Mouse (Mus musculus) gastrocnemius, postnatal 10 days (tissue): Measurements from ENCODE around the gene Mroh2a. TPM values are rescaled to one million over a fixed set of nuclear protein-coding genes. Genes with fewer than 3 reads are reported as not detected.

Source experiments
- DNase-seq: peaks from one replicate; pipeline ENCODE4 v3.0.0; 2021; ENCODE audit warnings: mixed read lengths
- total RNA-seq, 2 experiments: library from RNA; stranded (reverse); gene quantifications; 2 replicates each; pipeline ENCODE4 v1.2.3; 2021

Mroh2a gene
- total RNA-seq, 2 experiments from 2014 or later = 0.34 TPM; not detected in 1

DNA sequence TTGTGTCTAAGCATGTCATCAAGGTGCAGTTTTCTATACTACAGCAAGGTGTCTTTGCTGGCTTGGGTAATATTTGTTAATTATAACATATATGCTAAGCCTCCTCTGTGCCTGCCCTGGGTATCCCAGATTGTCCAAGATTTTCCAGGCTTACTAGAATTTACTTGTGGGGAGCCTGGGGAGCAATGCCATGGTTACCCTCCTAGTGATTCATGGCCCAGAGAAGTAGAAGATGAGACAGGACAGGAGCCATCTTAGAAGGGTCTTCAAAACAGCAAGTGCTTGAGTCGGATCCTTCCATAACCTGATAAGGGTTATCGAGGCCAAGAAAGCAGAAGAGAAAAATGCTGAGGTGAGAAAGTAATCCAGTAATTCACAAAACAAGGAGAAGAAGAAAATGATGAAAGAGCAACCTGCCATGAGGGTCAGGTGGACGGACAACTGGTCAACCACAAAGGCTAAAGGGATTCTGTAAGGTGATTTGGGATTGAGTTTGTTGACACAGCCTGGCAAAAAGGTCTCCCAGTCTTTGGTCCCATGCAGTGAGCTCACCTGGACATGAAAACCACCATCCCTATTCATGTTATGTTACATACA lies 64.7 kb downstream of the Mroh2a start:
- no peak for DNase-seq

DNA sequence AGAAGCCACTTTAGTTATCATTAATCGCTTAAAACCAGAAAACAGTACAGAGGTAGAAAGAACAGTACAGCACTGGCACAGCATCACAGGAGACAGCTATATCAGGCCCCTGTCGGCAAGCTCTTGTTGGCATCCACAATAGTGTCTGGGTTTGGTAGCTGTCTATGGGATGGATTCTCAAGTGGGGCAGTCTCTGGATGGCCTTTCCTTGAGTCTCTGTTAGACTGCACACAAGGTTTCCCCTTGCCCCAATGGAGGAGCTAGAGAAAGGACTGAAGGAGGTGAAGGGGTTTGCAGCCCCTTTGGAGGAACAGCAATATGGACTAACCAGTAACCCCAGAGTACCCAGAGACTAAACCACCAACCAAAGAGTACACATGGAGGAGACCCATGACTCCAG lies 65.3 kb downstream of the Mroh2a start:
- no peak for DNase-seq

GRCm38 (mm10) chr1:88294650-88295049 lies 67.9 kb downstream of the Mroh2a start:
- no peak for DNase-seq

DNA sequence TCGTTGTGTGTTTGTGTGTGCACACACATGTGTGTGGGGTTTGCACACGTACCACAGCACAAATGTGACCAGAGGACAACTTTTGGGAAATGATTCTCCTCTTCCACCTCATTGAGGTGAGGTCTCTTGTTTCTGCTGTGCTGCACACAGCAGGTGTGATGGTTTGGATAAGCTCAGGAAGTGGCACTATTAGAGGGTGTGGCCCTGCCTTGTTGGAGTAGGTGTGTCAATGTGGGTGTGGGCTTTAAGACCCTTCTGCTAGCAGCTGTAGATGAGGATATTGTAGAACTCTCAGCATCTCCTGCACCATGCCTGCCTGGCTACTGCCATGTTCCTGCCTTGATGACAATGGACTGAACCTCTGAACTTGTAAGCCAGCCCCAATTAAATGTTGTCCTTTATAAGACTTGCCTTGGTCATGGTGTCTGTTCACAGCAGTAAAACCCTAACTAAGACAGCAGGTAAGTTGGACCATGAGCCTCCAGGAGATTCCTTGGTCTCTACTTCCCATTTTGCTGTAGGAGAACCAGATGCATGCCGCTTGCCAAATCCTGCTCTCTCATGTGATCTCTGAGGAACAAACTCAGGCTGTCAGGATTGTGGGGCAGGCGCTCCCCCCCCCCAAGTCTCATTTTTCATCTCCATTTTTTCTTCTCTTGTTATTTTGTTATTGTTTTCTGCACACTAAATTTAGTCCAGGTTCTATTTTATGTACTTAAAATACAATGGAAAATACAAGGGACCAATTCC lies 69.6 kb downstream of the Mroh2a start:
- no peak for DNase-seq

GRCm38 (mm10) chr1:88297480-88298258 lies 70.9 kb downstream of the Mroh2a start:
- DNase-seq = no peak

DNA sequence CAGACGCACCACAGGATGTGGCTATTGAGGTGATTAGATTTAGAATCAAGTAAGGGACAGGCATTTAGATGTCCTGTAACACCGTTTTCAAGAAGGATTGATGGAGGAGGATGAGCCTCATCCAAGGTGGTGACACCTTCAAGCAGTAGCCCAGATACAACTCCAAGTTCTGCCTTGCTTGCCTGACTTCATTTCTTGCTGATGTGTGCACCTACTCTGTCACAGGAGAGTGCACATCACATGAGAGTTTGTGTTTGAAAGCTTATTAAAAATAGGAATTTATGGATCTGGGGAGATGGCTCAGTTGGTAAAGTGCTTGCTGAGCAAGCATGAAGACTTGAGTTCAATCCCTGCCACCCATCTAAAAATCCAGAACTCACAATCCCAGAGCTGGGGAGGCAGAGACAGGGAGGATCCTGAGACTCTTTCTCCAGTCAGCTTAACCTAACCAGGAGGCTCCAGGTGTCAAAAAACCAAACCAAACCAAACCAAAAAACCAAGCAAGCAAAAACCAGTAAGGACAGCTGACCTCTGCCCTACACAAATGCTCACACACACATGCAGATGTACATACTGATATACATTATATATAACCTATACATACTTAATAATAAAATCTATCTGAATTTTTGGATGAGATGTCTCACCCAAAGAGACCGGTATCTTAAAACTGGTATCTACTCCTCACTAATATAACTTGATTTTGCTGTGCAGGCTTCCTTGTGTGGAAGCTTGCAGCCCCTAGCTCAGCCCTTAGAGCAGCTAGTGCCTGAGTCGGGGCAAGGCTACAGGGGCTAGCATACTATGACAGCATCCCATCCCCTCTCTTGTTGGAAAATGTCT lies 72.1 kb downstream of the Mroh2a start:
- no peak for DNase-seq

GRCm38 (mm10) chr1:88299529-88299945 lies 72.8 kb downstream of the Mroh2a start:
- no peak for DNase-seq

DNA sequence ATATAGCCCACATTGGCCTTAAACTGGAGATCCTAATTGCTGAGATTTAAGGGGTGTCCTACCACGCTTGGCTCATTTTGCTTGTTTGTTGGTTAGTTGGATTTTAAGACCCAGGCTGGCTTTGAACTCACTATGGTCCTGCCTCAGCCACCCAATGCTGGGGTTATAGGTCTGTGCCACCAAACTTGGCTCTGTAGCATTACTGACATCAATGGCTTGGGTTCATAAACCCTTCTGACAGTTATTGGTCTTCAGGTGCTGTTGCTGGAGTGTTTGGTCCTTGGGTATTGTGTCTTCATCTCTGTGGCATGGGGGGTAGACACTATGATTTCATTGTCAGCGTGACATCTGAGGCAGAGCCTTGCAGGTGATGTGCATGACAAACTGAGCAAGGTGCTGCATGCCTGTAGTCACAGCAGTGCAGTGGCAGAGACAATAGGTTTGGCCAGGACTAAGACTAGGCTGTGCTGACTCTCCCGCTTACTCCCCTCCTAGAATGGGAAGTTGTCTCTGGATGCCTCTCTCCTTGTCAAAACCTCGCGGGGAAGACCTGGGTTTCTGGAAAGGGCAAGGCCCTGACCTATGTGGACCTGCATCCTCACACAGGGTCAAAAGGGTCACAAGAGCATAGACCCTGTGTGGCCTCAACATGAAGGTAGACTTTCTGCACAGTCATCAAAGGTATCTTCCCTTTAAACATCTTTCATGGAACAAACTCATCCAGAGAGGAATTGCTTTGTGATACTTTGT lies 73.7 kb downstream of the Mroh2a start:
- no peak for DNase-seq

GRCm38 (mm10) chr1:88301121-88302014 lies 74.6 kb downstream of the Mroh2a start:
- DNase-seq = no peak

GRCm38 (mm10) chr1:88302057-88302740 lies 75.4 kb downstream of the Mroh2a start:
- DNase-seq = no peak

- DNase-seq = no peak
Observed at GRCm38 (mm10) chr1:88303762-88304161, 77.0 kb downstream of the Mroh2a start.

DNA sequence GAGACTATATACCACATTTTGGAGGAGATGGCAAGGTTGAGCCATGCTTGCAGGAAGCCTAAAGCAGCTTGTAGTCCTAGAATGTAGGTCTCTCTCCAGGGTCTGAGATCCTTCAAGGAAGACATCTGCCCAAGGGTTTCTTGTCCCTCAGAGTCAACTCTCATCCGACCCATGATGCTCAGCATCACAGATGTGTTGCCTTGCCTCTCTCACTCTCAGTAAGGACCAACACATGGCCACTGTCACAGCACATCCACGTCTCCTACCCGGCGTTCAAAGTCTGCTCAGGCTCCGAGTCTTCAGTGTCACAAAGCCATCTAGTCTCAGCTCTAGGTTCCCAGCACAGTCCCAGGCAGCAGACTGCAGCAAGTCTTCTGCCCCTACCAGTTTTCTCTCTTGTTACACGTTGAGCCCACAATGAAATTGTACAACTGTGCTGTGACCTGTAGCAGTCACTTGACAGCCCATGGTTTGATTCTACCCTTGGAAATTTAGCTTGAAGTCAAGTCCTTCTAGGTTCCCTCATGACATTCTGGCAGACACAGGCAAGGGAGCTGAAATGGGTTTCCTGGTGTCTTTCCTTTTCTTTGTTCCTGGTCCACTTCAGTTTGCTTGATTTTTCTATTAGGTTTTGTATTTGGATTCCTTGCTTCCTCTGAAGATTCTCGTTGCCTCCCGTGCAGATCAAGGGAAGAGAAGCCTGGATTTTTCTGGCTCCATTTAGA lies 77.6 kb downstream of the Mroh2a start:
- DNase-seq = no peak

DNA sequence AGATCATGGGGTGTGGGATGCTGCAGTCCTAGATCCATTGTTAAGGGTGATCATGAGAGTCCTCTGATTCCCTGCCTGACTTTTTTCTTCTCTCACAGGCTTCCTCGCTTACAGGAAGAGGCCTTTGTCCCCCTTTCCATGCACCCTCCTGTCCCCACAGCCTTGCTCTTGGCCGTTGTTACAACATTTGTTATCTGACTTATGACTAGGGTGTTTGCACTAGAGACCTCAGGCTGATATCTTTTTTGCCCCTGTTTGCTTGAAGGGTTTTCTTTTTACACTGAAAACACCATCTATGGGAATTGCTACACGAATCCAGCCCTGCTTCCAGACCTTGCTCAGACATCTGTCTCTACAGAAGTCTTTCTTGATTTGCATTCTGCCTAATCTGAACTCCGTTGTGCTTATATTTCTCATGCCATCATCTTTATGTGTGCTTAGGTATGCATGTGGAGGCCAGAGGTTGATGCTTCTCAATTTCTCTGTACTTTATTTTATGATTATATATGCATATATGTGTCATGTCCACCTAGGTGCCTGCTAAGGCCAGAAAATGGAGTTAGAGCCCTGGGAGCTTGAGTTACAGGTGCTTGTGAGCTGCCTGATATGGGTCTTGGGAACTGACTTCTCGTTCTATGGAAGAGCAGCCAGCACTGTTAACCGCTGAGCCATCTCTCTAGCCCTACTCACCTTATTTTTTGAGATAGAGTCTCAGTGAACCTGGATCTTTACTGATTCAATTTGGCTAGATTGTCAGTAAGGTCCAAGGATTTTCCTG lies 78.4 kb downstream of the Mroh2a start:
- DNase-seq = no peak

DNA sequence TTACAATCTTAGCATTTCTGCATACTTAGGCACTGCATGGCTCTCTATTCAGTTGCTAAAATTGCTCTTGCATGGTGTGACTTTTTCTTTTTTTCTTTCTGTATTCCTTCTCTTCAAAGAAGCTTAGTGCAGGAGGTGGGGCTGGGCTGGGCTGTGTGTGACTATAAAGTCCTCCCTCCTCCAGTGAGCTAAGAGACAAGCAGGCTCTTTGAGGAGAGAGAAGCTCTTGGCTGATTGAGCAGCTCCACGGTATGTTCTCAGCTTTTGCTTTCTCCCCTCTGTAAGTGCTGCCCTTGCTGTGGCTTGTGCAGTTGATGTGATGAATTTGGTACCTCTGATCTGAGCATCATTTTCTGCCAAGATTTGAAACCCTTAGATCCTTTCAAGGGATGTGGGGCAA lies 79.8 kb downstream of the Mroh2a start:
- no peak for DNase-seq

GRCm38 (mm10) chr1:88307180-88307579 lies 80.4 kb downstream of the Mroh2a start:
- no peak for DNase-seq

DNA sequence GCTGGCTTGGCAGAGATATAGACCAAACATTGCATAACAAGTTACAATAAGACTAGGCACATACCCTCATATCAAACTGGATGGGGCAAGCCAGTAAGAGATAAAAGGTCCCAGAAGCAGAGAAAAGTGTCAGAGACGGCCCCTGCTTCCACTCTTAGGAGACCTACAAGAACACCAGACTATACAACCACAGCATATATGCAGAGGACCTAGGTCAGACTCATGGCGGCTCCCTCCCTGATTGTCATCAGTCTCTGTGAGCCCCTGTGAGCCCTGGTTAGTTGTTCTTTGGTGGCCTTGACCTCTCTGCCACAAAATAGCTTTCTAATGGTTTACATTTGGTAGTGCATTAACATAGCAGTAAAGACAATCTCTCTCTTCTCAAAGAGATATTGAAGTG lies 82.2 kb downstream of the Mroh2a start:
- DNase-seq = no peak

DNA sequence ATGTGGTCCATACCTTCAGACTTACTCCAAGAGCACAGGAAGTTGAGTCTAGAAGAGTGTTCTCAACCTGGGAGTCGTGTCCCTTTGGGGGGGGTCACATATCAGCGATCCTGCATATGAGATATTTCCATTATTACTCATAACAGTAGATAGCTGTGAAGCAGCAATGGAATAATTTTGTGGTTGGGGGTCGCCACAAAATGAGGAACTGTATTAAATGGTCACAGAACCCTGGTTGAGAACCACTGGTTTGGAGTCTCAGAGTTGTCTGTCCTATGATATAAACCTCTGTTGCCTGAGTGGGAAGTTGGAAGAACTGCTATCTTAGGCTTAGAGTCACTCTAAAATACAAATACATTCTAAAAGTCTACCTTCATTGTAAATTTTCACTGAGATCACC lies 83.1 kb downstream of the Mroh2a start:
- no peak for DNase-seq

DNA sequence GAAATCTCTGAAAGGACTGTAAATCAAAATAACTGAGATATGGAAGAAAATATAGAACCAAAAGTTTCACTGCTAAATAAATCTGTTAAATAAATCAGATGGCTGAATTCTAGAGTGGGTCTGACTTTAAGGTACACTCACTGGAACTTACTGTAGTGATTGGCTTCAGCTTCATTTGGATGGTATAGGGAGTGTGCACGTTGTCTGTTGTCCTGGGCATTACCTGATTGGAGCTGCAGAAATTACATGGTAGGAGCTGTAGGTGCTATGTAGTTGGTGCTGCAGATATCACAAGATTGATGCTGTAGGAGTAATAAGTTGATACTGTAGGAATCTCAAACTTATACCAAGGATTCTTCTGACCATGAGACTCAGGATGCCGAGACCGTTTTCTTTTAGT lies 83.6 kb downstream of the Mroh2a start:
- DNase-seq = no peak
